Mouse (Mus musculus) lung, postnatal 0 days (tissue): ENCODE results near the gene Itga3.

Experiments used
- CTCF ChIP-seq: IDR thresholded peaks from 2 replicates; pipeline ENCODE4 v1.5.1; 2016; ENCODE audit warnings: antibody characterized with exemption, mild to moderate bottlenecking
- EP300 ChIP-seq: IDR thresholded peaks from 2 replicates; pipeline ENCODE4 v1.6.1; 2016; ENCODE audit warnings: antibody characterized with exemption, mild to moderate bottlenecking, control low read depth

- TF ChIP-seq CTCF (no peak), EP300 (peak; percentile 60)
These were observed 16.5 kb upstream of the Itga3 start for GRCm38 (mm10) chr11:95093077-95093476.
